Mouse (Mus musculus): Measurements from ENCODE around the gene Orm3. TPM values are rescaled to one million over a fixed set of nuclear protein-coding genes. Genes with fewer than 3 reads are reported as not detected.

Orm3 gene
- polyA plus RNA-seq, 1 experiment from 2014 or later = not detected

DNA sequence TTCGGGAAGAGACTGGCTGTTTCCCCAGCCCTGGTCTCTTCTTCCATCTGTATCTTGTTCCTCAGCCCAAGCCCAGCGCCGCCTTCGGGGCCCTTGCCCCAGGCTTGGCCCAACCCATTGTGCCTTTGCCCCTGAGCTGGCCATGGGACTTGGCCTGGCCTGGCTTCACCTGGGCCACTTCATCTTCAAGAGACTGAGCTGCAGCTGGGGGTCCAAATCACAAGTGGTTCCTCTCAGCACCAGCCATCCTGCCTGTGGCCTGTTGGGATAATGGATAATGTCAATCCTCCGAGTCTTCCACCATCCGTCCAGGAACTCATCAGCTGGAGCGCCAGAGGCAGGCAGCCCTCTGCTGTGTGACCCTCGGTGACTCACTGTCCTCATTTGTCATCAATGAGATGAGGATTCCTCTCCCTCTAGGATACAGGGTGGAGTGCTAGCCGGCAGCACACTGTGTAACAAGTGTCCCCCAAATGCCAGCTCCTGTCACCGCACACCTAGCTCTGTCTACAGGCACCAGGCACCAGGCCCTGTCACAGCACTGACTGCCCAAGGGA, 42.1 kb downstream of the Orm3 start:
- Histone ChIP-seq H3K9ac (no peak overlapping the region), H3K4me3 (replicated peaks; ENCODE audit: low read length) (no peak overlapping the region), H3K36me3 (replicated peaks; ENCODE audit: control insufficient read depth, insufficient read depth) (peaks cover 4% of the 10 kb centered on the region; the same call in 1 of the 2 replicates), H3K27ac (no peak overlapping the region), H3K9me3 (ENCODE audit: control insufficient read depth, low read length) (no peaks in the 10 kb centered on the region), H3K4me1 (replicated peaks; ENCODE audit: control insufficient read depth, insufficient read depth, low read length) (peaks cover 6% of the 10 kb centered on the region), H3K4me2 (replicated peaks) (no peak overlapping the region), H3K27me3 (ENCODE audit: control insufficient read depth, insufficient read depth, low read length) (no peaks in the 10 kb centered on the region)
- ATAC-seq (ENCODE audit: low FRiP score) (no peak), DNase-seq (ENCODE audit: low spot score) (no peak)
- 84% methylated on average over 10 of the region's 10 CpGs for WGBS

GRCm38 (mm10) chr4:63398854-63399609, 43.1 kb downstream of the Orm3 start:
- H3K27me3 ChIP-seq (ENCODE audit: control insufficient read depth, insufficient read depth, low read length) = no peaks in the 10 kb centered on the region
- no peak overlapping the region for H3K4me3 ChIP-seq (replicated peaks; ENCODE audit: low read length)
- peaks cover 16% of the 10 kb centered on the region for H3K4me1 ChIP-seq (replicated peaks; ENCODE audit: control insufficient read depth, insufficient read depth, low read length)
- WGBS = 71% methylated on average over 11 of the region's 11 CpGs
- peaks cover 4% of the 10 kb centered on the region; the same call in 1 of the 2 replicates for H3K36me3 ChIP-seq (replicated peaks; ENCODE audit: control insufficient read depth, insufficient read depth)
- no peak overlapping the region for H3K9ac ChIP-seq
- H3K4me2 ChIP-seq (replicated peaks) = no peak overlapping the region
- no peaks in the 10 kb centered on the region for H3K9me3 ChIP-seq (ENCODE audit: control insufficient read depth, low read length)
- no peak overlapping the region for H3K27ac ChIP-seq
- DNase-seq (ENCODE audit: low spot score) (no peak), ATAC-seq (ENCODE audit: low FRiP score) (no peak)

DNA sequence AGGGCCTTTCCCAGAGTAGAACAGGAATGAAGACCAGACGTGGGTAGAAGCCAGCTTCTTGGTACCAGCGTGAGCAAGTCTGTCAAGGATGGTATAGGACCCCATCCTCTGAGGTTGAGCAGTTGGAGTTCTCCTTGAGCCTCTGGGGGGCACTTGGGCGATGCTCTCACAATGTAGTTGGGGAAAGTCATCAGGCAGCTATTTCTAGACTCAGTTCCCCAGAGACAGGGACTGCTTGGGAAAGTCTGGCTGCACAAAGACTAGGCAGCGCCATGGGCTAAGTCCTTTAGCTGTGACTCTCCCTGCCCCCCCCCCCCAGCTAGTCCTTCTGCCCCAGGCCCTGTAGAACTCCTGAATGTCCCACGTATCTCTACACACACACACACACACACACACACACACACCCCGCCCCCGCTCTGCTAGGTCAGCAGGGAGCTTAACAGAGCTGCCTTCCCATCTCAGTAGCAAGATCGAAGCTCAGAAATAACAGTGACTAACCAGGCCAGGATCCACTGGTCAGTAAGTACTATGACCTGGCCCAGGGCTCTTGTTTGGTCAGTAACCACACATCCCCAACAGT, 43.8 kb downstream of the Orm3 start:
- no peak for ATAC-seq (ENCODE audit: low FRiP score)
- H3K27ac ChIP-seq = no peak overlapping the region

GRCm38 (mm10) chr4:63400541-63401306, 44.8 kb downstream of the Orm3 start:
- no peaks in the 10 kb centered on the region for H3K27me3 ChIP-seq (ENCODE audit: control insufficient read depth, insufficient read depth, low read length)
- ATAC-seq (ENCODE audit: low FRiP score) = no peak
- no peak for DNase-seq (ENCODE audit: low spot score)
- 92% methylated on average over 18 of the region's 18 CpGs for WGBS
- H3K27ac ChIP-seq = no peak overlapping the region
- no peak overlapping the region for H3K4me2 ChIP-seq (replicated peaks)
- H3K36me3 ChIP-seq (replicated peaks; ENCODE audit: control insufficient read depth, insufficient read depth) = no peaks in the 10 kb centered on the region
- no peaks in the 10 kb centered on the region for H3K9me3 ChIP-seq (ENCODE audit: control insufficient read depth, low read length)
- no peak overlapping the region for H3K9ac ChIP-seq
- peaks cover 33% of the 10 kb centered on the region for H3K4me1 ChIP-seq (replicated peaks; ENCODE audit: control insufficient read depth, insufficient read depth, low read length)
- no peak overlapping the region for H3K4me3 ChIP-seq (replicated peaks; ENCODE audit: low read length)

More for the DNA sequence above, 43.8 kb downstream of the Orm3 start:
- no peak overlapping the region for H3K4me3 ChIP-seq (replicated peaks; ENCODE audit: low read length)
- H3K4me1 ChIP-seq (replicated peaks; ENCODE audit: control insufficient read depth, insufficient read depth, low read length) = peaks cover 24% of the 10 kb centered on the region
- H3K36me3 ChIP-seq (replicated peaks; ENCODE audit: control insufficient read depth, insufficient read depth) = peaks cover 2% of the 10 kb centered on the region; the same call in 1 of the 2 replicates
- WGBS = 53% methylated on average over 8 of the region's 8 CpGs
- H3K4me2 ChIP-seq (replicated peaks) = no peak overlapping the region
- DNase-seq (ENCODE audit: low spot score) = no peak
- no peaks in the 10 kb centered on the region for H3K9me3 ChIP-seq (ENCODE audit: control insufficient read depth, low read length)
- no peaks in the 10 kb centered on the region for H3K27me3 ChIP-seq (ENCODE audit: control insufficient read depth, insufficient read depth, low read length)
- H3K9ac ChIP-seq = no peak overlapping the region

GRCm38 (mm10) chr4:63401620-63402019, 45.7 kb downstream of the Orm3 start:
- Histone ChIP-seq H3K27ac (no peak overlapping the region), H3K27me3 (ENCODE audit: control insufficient read depth, insufficient read depth, low read length) (no peaks in the 10 kb centered on the region), H3K9ac (no peak overlapping the region), H3K36me3 (replicated peaks; ENCODE audit: control insufficient read depth, insufficient read depth) (no peaks in the 10 kb centered on the region), H3K4me3 (replicated peaks; ENCODE audit: low read length) (no peak overlapping the region), H3K4me2 (replicated peaks) (no peak overlapping the region), H3K4me1 (replicated peaks; ENCODE audit: control insufficient read depth, insufficient read depth, low read length) (peaks cover 34% of the 10 kb centered on the region), H3K9me3 (ENCODE audit: control insufficient read depth, low read length) (no peaks in the 10 kb centered on the region)
- DNase-seq (ENCODE audit: low spot score) (no peak), ATAC-seq (ENCODE audit: low FRiP score) (no peak)
- 85% methylated on average over 6 of the region's 6 CpGs for WGBS

GRCm38 (mm10) chr4:63402056-63402455, 46.1 kb downstream of the Orm3 start:
- Histone ChIP-seq H3K9me3 (ENCODE audit: control insufficient read depth, low read length) (no peaks in the 10 kb centered on the region), H3K27ac (no peak overlapping the region), H3K27me3 (ENCODE audit: control insufficient read depth, insufficient read depth, low read length) (no peaks in the 10 kb centered on the region), H3K4me1 (replicated peaks; ENCODE audit: control insufficient read depth, insufficient read depth, low read length) (peaks cover 34% of the 10 kb centered on the region), H3K9ac (no peak overlapping the region), H3K4me2 (replicated peaks) (no peak overlapping the region), H3K36me3 (replicated peaks; ENCODE audit: control insufficient read depth, insufficient read depth) (no peaks in the 10 kb centered on the region), H3K4me3 (replicated peaks; ENCODE audit: low read length) (no peak overlapping the region)
- WGBS = 89% methylated on average over 10 of the region's 10 CpGs
- ATAC-seq (ENCODE audit: low FRiP score) (no peak), DNase-seq (ENCODE audit: low spot score) (no peak)

DNA sequence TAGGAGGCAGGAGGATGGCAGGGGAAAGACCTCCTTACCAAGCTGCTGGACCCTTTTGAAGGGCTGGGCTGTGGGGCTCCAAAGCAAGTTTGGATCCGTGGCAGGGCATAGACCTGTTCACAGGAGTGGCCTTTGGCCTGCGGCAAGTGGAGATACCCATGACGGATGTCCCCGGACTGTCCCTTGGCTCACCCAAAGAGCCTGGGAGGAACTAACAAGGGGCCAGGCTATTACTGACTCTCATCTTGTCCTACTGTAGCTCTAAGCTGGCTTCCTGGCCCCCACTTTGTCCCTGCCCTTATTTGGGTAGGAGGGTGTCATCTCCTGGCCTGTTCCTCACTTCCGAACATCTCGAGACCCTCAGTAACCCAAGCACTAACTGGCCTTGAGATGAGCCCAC, 46.6 kb downstream of the Orm3 start:
- Histone ChIP-seq H3K27ac (peak overlapping the region; percentile 68), H3K9ac (peak overlapping the region; percentile 25; the same call in 1 of the 2 replicates), H3K4me1 (replicated peaks; ENCODE audit: control insufficient read depth, insufficient read depth, low read length) (peaks cover 34% of the 10 kb centered on the region), H3K4me2 (replicated peaks) (peak overlapping the region; percentile 32), H3K36me3 (replicated peaks; ENCODE audit: control insufficient read depth, insufficient read depth) (no peaks in the 10 kb centered on the region), H3K9me3 (ENCODE audit: control insufficient read depth, low read length) (no peaks in the 10 kb centered on the region), H3K27me3 (ENCODE audit: control insufficient read depth, insufficient read depth, low read length) (no peaks in the 10 kb centered on the region), H3K4me3 (replicated peaks; ENCODE audit: low read length) (no peak overlapping the region; the same call in 1 of the 2 replicates)
- no peak for DNase-seq (ENCODE audit: low spot score)
- 67% methylated on average over 6 of the region's 6 CpGs for WGBS
- ATAC-seq (ENCODE audit: low FRiP score) = 0 out of 2 replicates have a peak, but pooled peaks have one; percentile 9

GRCm38 (mm10) chr4:63403040-63403959, 47.3 kb downstream of the Orm3 start, which contains the start of gene Akna:
Akna (minus strand) TSS chr4:63403354.
- no peaks in the 10 kb centered on the region for H3K36me3 ChIP-seq (replicated peaks; ENCODE audit: control insufficient read depth, insufficient read depth)
- H3K4me3 ChIP-seq (replicated peaks; ENCODE audit: low read length) = no peak within 1 kb of the TSS; the same call in 1 of the 2 replicates
- H3K4me2 ChIP-seq (replicated peaks) = peak within 1 kb of the TSS; percentile 32
- peak within 1 kb of the TSS; percentile 25 for H3K9ac ChIP-seq
- 13% methylated on average over 17 of the region's 17 CpGs for WGBS
- H3K27ac ChIP-seq = peak within 1 kb of the TSS; percentile 68
- peak; percentile 84 for ATAC-seq (ENCODE audit: low FRiP score)
- H3K9me3 ChIP-seq (ENCODE audit: control insufficient read depth, low read length) = no peaks in the 10 kb centered on the region
- DNase-seq (ENCODE audit: low spot score) = peak; percentile 73
- H3K27me3 ChIP-seq (ENCODE audit: control insufficient read depth, insufficient read depth, low read length) = no peaks in the 10 kb centered on the region
- peaks cover 37% of the 10 kb centered on the region for H3K4me1 ChIP-seq (replicated peaks; ENCODE audit: control insufficient read depth, insufficient read depth, low read length)

Data from hindbrain, embryonic 14.5 days (tissue).